Mouse (Mus musculus): Measurements from ENCODE around the gene Gria1.

Gria1 gene

DNA sequence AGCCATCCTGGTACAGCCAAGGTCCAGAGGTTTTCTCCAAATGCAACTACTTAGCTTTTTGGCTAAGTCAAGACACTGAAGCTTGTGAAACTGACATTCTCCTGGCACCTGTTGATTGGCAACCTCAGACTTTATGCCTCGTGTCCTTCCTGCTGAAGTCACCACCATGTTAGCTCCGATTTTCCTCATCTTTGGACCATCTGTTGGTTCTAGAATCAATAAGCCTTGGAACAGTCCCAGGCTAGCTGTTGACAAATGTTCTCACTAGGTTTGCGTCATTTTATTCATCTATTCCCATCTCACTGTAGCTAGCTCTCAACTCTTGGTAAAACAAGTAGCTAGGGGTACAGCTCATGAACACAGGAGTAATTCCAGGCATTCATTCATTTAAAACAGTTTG lies 51.3 kb downstream of the Gria1 start:
- DNase-seq = no peak

DNA sequence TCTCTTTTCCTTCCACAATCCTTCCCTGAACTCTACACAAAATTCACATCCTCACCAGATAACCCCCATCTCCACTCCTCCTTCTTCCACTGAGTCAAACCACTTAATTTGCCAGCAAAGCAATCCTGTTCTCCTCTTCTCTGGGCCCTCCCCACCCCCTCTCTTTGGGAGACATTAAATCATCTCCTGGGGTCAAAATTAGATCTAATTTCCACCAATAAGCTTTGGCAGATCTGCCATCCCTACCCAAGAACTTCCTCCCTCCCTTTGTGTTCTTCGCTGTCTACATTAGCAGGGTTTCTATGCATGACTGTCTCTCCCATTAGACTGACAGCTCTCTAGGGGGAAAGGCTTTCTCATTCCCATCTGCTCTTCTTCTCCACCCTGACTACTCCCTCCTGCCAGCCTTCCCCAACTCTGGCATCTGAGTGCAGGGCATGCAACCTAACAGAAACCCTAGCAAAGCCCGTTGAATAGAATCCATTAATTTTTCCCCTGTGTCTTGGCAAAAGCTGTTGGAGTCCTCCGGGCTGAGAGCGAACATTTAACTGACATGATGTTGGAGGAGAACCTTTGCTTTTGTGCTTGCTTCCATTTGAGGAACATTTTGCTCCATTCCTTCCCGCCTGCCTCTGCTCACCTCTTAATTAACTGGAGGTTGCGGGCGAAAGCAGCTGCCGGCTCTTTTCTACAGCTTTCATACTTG lies 59.2 kb downstream of the Gria1 start:
- DNase-seq = no peak

DNA sequence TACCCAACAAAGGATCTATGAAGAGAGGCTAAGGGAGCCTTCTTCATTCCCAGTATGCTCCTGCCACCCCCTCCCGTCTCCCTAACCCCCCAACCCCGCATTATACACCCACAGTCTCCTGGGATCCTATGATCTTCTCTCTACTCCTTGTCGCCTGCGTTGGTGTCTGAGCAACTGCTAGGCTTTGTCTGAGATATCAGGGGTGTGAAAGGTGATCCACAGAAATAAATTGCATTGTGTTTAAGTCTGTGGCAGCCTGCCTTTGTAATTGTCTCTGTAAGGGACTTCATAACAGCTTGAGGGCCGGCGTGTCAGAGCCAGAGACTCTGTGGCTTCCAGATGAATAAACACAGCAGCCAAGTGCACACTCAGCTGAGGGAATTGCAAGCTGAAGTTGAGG lies 61.0 kb downstream of the Gria1 start:
- DNase-seq = no peak

DNA sequence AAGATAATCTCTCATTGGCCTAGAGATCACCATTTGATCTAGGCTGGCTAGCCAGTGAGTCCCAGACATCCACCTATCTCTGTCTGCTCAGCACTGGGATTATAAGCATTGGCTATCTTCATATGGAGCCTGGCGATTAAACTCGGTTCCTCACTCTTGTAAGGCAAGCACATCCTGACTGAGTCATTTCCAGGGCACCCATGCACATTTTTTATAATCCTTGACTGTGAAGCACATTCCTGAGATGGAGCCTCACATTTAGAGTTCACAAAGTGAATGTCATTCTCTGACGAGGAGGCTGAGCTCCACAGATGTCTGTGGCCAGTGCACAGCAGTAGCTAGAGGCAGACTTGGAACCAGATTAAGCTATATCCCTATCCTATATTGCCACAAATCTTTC lies 68.2 kb downstream of the Gria1 start:
- DNase-seq = no peak

DNA sequence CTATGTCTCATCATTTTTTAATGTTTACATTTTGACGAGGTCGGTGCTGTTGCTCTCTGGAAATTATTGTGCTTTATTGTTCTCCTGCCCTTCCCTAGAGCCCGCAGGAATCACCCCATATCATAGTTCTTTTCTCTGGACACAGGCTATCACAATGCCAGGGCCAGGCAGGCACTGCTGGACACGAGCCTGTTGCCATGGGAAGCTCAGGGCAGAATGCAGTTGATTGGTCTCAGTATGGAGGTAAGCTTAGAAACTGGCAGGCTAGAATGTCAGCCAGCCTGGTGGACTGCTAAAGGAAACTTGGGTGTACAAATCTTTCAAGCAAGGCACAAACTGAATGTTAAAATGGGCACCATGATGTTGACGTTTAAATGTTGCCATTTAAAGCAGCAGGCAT lies 78.3 kb downstream of the Gria1 start:
- no peak for DNase-seq

DNA sequence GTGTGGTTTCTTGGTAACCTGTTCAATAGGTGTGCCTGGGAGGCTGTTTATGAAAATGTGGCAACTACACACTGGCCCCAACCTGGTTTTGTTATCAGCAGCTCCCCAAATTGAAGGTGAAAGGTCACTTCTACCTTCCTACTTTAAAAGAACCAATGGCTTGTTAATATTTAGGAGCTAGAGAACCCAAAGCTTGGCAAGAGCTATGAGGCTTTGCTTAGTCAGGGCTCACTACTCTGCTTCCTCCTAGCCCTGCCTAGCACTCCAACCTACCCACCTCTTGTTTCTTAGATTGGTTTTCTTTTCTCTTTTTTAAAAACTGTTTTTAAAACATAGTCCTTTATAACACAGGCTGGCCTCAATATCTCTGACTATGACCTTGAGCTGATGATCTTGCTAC lies 79.5 kb downstream of the Gria1 start:
- no peak for DNase-seq

DNA sequence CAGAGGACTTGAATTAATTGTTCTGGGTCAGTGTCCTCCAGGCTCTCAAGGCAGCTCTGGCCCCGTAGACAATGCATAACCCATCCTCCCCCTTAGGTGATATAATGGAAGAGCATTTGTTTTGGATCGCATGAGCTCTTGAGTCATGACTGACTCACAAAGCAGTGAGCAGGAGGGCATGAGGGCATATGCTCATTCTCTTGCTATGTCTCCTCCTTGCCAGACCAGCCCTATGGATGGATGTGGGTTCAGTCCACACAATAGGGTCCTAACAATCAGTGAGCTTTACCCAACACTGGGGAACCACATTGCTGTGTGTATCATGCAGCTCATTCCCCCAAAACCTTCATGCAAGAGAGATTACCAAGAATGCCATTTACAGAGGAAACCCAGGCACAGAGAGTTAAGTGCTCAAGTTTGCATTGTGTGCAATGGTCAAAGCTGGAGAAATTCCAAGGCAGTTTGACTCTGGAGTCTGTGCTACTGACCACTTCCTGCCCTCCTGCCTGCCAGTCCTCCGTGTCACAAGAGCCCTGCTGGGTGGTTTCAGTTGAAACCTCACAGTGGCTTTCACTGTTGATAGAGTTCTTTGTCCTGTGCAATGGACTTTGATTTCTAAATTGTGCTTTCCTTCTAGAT lies 80.2 kb downstream of the Gria1 start:
- DNase-seq = no peak

DNA sequence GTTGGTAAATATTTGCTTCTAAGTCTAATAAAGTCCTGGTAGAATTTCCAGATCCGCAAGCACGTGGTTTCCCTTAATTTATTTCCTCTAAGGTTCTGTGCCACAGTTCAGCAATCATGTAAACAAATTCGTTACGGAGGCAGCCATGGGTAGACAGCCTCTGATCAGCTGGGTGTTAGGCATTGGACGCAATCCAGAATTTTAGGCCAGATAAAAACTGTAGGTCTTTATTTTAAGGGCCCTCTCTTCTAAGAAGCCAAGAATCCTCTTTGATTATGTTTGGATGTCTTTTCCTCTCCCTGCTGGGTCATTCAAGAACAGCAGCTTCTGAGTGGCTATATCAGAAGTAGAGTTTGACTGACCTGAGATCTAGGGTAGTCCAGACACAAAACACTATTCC lies 89.3 kb downstream of the Gria1 start:
- DNase-seq = no peak

DNA sequence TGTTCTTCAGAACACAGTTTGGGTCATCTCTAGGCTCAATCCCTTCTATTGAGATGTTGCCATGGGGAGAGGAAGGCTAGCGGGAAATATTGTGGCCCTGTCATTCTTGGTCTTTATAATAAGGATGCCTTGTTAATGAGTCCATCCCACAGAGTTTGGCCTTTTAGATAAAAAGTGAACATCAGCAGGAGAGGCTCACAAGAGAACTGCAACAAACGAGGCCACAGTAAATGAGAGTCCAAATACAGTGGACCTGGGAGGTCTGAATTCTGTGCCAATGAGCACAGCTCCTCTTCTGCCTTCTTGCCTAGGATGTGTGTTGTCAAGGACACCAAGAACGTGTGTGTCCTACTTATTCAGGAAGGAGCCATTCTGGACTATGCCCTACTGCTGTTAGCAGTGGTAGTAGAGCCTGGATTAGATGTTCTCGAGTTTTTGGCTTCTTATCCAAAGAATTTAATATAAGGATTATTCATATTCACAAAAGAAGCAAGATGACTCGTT lies 92.6 kb downstream of the Gria1 start:
- peak; percentile 25 for DNase-seq

DNA sequence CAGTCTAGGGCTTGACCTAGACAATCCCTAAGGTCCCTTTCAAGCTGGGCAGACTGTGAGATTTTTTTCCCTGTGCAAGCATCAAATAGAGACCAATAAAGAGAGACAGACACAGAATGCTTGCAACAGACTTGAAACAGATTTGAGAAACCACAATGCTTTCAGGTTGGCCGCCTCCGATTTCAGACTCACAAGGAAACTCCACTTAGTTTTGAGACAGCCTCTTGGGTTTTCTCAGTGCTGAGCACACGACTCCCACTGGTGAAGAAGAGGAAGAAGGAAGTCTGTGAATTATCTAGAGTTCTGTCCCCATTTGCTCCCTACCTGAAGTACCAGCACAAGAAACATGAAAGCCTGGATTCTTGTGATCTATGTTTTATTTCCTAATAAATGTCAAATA lies 94.5 kb downstream of the Gria1 start:
- no peak for DNase-seq

DNA sequence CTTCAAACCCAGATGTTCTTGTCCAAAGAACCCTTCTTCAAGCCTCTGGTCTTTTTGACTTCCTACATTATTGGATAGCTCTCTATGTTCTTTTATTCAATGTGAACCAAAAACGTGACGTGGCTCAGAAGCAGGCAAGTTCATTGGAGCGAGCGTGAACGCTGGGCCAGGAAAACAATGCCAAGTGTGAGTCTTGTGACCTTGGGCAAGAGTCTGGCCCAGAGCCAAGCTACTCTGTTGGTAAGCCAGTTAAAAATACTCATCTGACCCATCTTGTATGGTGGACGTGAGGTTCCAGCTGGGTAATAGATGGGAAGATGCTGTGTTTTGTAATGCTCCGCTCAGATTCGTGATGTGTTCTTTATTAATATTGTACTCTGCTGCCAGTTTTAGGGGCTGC lies 101.2 kb downstream of the Gria1 start:
- no peak for DNase-seq

DNA sequence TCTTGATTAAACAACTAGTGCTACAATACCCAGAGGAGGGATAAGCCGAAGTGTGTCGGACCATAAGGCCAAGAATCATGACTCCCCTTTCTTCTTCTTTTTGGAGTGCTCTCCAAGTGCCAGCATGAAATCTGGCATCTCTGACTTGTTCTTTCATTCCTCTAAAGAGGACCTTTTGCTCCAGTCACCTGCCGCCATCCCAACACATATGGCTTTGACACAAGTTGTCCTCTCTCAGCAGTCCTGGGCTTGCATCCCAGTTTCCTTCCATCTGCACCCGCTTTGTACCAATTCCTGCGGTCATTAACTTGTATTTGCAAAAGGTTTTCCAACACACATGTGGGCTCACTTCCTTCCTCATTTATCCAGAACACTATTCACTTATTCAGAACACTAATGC lies 103.2 kb downstream of the Gria1 start:
- DNase-seq = peak; percentile 18

DNA sequence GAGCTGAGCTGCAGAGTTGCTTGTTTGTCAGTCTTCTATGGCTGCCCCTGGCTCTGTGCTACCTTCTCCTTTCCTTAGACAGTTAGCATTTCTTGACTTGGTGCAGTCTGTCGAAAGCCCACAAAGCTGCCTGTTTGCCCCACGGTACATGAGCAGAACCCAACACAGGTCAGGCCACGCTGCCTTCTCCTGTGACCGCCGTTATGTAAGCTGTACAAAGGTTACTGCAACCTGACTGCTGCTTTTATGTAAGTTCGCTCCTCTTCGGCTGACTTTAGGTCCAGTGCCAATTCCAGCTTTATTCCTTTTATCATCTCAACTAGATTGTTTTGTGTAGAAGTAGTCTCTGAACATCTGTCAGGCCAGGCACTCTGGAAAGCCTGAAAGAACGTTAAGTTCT lies 115.9 kb downstream of the Gria1 start:
- no peak for DNase-seq

DNA sequence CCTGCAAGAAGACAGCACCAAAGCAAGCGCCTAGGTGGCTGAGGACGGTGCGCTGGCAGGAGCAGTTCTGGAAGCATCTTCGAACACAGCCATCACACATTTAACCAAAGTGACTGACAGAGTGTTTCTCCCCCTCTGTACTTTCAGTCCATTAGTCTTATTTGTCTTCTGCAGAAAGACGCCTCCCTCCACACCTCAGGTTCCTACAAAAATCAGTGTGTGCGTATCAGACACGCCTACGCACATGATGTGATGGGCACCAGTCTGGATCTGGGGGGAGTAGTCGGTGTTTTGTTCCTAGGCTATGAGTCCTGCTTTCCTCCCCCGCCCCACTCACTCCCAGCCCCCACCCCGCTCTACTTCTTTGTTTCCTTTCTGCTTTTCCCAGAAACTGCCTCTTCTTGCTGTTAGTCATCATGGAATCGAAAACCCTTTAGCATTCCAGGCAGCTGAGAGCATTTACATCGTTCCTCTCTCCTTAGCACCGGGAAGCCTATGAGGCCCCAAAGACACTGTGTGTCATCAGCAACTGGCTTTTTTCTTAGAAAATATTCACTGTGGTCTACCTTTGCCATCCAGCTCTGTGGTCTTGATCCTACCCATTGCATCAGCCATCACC lies 129.1 kb downstream of the Gria1 start:
- no peak for DNase-seq

DNA sequence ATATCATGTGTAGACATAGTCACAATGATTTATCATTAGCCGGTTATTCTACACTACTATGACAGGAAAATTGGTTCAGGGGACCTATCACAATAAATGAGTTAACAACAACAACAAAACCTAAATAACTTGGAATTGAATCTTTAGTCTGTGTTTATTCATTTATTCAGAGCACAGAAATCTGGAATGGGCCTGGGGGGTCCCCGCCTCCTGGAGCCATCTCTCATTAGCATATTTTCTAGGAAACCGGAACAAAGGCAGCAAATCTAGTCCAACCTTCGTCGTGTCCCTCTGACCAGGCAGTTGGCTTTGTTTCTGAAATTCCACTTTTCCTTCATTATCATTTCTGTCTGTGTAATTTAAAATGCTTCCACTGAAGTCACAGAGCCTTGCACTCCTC lies 132.5 kb downstream of the Gria1 start:
- no peak for DNase-seq

DNA sequence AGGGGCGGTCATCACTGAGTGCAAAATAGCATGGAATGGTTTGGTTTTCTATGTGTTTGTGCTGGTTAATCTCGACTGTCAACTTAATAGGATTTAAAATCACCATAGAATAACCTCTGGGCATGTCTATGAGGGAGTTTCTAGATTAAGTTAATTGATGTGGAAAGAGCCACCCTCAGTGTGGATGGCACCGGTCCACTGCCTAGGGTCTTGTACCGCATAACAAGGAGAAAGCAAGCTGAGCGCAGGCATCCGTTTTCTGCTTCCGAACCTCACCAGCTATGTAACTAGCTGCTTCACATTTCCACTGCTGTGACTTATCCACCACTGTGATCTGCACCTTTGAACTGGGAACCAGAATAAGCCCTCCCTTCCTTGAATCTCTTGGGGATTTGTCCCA lies 134.0 kb downstream of the Gria1 start:
- no peak for DNase-seq

DNA sequence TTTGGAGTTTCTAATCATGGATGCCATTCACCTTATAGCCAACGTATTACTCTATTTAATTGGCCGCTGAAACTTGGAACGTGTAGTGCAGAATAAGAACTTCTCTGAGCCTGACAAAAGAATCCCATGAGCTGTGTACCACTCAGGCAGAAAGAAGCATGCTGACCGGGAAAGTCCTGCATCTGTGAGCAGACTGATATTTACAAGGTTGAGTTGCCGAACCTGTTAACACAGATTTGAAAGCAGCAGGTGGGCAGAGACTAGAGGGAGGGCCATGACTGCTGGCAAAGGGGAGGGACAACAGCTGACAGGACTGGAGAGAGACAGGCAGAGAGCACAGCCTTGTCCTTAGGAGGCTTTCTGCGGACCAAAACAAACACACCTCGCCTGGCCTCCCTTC lies 134.5 kb downstream of the Gria1 start:
- no peak for DNase-seq

DNA sequence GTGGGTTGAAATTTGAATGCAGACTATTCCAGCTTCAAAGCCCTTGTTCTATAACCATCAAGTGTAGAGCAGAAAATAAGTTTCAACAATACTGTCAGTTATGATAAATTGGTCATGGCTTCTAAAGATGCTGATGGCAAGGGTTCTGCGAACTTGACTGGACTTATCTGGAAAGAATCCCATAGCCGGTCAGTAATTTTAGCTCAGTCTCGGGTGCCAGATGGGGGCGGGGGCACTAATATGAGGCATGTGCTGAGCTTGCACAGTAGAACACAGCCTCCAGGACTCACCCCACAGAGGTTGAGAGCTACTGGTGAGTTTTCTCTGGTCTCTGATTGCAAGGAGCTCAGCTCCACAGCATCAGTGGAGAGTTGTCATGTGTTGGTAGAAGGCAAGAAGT lies 140.5 kb downstream of the Gria1 start:
- no peak for DNase-seq

DNA sequence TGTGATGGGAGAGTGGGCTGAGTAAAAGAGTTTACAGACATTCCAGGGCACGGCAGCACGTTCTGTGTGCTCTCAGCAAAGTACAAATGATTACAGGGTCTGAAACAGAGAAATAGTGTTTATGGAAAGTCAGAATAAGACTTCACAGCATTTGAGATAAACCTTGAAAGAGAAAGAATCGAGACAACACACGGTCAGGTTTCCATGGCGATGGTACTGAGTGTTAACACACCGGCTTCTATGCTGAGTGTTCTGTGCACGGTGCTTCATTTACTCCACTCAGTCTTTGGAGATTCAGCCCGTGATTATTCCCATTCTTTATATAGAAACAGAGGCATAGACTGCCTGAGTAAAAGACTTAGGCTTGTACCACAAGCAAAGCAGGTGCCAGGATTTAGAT lies 143.8 kb downstream of the Gria1 start:
- DNase-seq = no peak

DNA sequence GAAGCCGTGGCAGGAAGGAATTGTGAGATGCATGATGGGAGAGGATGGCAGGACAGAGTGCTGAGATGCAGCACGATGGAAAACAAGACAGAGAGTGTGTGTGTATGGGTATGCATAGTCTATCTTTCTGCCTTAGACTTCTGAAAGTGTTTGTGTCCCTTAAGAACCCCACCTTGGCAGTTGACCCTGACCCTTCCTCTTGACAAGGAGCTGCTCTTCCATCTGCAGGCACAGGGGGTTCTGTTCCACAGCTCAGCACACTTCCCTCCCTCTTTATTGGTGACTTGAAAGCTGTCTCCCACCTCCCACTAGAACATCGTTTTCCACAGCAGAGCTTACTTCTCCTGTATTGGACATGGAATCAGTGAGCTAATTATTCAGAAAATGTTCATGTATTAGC lies 148.2 kb downstream of the Gria1 start:
- no peak for DNase-seq

DNA sequence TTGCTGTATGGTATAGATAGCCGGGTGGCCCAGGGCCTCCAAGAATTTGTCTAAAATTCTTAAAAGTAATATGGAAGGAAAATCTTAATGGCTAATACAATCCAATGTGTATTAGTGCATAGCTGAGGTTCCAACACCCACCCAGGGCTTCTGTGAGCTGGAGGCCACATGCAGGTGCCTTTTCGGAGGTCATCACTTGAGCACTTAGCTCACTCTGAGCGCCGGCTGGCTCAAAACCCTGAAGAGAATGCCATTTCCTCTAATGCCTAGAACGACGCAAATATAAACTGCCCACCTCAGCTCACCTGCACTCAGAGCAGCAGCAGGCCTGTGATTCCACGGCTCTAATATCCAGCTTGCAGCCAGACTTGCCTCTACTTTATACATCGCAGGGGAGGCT lies 148.9 kb downstream of the Gria1 start:
- DNase-seq = no peak

DNA sequence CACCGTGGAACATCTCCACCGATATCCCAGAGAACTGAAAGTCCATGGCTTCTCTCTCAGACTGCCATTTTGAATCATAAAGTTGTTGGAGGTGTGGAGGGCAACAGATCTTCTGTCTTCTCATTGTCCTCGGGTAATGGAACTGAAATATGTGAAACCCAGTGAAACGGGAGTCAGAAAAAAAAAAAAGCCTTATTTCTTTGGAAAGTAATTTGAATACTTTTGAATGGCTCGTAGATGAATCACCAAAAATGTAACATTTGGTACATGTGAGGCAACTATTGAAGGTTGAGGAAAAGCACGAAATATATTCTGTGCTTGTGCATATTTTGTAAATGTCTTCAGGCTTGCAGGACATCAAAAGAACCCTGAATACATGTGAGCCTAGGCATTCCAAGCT lies 151.7 kb downstream of the Gria1 start:
- DNase-seq = no peak

DNA sequence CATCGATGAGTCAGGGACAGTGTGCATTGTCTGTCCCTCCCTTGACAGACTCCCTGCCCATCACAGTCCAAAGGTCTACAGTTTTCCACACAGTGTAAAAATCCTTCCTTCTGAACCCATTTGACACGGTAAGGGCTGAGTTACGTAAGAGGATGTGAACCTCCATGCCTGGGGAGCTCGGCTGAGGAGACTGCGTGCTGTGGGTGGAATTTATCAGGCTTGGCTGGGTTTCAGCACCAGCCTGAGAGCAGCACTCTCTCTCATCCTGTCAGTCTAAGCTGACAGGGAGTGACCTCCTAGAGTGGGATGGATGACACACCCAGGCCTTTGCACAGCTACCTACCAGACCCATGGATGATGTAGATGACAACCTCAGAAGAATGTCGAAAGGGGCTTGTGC lies 158.9 kb downstream of the Gria1 start:
- peak; percentile 2 for DNase-seq

DNA sequence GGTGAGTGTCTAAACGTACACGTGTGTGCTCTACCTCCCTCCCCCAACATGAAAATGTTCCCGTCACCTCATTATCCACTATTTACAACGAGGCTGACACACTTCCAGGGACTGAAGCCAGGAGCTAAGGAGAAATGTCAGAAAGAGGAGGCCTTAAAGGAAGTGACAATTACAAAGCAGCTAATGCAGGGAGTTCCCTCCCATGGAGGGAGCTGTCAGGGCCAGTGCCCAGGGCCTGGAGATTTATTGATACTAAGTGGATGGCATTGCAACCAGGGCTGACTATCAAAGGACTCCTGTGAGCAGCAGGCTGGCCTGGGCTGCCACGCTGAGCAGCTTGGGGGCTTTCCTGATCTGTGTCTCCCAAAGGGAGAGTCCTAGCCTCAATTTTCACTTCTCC lies 163.0 kb downstream of the Gria1 start:
- DNase-seq = no peak

DNA sequence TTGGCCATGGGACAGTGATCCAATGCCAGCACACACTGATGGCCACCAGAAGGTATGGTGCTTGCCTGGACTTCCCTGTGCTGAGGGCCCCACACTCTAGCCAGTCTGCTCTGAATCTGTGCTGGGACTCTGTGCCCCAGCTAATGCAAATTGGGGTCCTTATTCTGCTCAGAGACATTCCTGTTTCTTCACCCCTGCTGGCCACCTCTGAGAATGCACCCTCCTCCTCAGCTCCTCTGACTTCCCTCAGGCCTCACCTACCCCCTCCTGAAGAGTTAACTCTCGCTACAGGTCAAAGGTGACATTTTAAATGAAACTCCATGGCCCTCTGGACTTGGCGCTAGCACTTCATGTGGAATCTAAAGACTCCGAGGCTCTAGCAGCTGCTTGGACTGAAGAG lies 165.4 kb downstream of the Gria1 start:
- DNase-seq = no peak

Measured in cerebellum, adult 9-11 months (tissue).